Mouse (Mus musculus): ENCODE measurements at regions not wholly inside any gene's neighbourhood (a gene's known extent, or its start where the extent isn't known, plus 50 kb on each side); places are given as distances from the start of the nearest gene placed in this dataset.

DNA sequence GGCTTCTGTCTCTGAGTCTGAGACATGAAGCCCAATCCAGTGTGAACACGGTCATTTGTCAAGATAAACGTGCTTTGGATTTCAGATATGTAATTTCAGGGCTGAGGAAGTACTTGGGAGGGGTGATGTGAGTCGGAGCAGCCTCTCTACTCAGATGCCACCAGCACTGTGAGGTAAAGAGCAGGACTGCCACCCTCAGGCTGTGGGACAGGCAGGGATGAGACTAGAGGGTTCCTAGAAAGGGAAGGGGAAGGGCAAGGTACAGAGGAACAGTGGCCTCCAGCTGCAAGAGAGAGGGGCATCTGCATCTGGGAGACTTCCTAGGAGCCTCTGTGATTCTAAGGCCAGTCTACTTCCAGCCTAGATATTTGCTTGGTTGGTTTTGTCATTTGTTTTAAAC, 78.7 kb upstream of the Csrp2 start:
- TF ChIP-seq POLR2A (IDR thresholded peaks at IDR 0.05; ENCODE audit: insufficient read depth, low read depth, low read length) = no peak
- no peak for TF ChIP-seq EP300 (IDR thresholded peaks at IDR 0.05; ENCODE audit: insufficient read depth, low read depth, low read length)
- TF ChIP-seq CTCF (IDR thresholded peaks at IDR 0.05) = no peak

All from heart, adult 2 months (tissue).